Mouse (Mus musculus) splenic B cell, adult 2 months (primary cell): ENCODE data around the gene Apc2.
A peak's percentile ranks its signal among the peaks of the same experiment; 100 is the strongest.

Source experiments
- DNase-seq: peaks from one replicate; pipeline ENCODE4 v3.0.0-alpha.2; 2011; ENCODE audit warnings: low read depth, low spot score
- H3K27me3 ChIP-seq: 2 replicates; pipeline ENCODE4 v1.6.1; 2012; ENCODE audit warnings: mild to moderate bottlenecking, low read length, moderate library complexity, mixed read lengths; ENCODE audit not compliant: control insufficient read depth, poor library complexity, insufficient read depth, severe bottlenecking
- H3K36me3 ChIP-seq: 2 replicates; pipeline ENCODE4 v1.6.1; 2012; ENCODE audit warnings: mild to moderate bottlenecking, low read length, moderate library complexity, mixed read lengths; ENCODE audit not compliant: control insufficient read depth, poor library complexity, insufficient read depth, severe bottlenecking

The Apc2 gene

GRCm38 (mm10) chr10:80297526-80298133, 1.9 kb downstream of the Apc2 start:
- no peak for DNase-seq
- H3K27me3 ChIP-seq, result no peaks in the 10 kb centered on the region; the same call in none of the 2 replicates
- peaks cover 10% of the 10 kb centered on the region for H3K36me3 ChIP-seq

DNA sequence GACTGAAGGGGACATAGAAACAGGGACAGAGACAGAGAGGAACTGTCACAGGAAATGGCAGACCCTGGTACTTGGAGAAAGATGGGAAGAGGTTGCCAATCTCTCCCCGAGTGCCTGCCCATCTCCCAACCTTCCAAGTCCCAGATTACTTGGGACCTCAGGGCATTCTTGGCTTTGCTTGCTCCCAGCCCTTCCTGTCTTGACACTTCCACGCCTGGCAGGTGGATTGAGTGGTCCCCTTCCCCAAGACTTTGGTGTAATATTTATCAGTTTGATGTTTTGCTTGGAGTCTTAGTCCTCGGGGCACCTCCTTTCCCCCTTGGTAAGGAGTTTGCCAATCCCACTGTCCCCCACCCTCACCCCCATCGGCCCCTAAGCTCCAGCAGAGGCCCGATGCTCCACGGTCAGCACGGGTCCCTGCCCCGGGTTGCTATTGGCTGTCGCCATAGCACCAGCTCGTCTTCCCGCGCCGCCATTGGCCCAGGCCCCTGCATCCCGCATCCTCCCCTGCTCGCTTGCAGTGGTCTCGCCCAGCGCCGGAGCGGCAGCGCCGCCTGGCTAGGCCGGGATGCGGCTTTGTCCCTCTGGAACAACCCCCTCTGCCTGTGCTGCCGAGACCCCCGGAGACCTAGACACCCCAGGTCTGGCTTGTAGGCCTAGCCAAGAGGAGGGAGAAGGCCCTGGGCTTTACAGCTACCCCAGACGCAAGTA, 2.9 kb downstream of the Apc2 start:
- Histone ChIP-seq H3K36me3 (peaks cover 6% of the 10 kb centered on the region), H3K27me3 (no peaks in the 10 kb centered on the region; the same call in none of the 2 replicates)
- no peak for DNase-seq

- Histone ChIP-seq H3K36me3 (peaks cover 5% of the 10 kb centered on the region), H3K27me3 (no peaks in the 10 kb centered on the region; the same call in none of the 2 replicates)
- DNase-seq, result no peak
Observed at GRCm38 (mm10) chr10:80299301-80299700, 3.5 kb downstream of the Apc2 start.

DNA sequence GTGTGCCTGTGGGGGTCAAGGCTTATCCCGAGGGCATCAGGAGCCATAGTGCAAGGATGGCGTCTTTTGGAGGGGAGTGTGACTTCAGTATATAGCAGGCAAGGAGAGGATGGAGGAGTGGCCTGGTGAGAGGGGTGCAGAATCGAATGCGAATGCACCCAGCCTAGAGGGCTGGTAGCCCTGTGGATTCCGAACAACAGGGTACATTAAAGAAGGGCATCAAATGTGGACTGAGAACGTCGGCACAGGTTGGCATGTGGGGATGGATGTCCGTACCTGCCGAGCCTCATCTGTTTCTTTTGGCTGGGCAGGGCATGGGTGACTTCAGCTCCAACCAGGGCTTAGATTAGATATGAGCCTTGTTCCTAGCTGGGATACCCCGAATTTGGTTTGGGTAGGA, 4.0 kb downstream of the Apc2 start:
- DNase-seq, result no peak
- peaks cover under 1% of the 10 kb centered on the region; the same call in 1 of the 2 replicates for H3K36me3 ChIP-seq
- no peaks in the 10 kb centered on the region; the same call in none of the 2 replicates for H3K27me3 ChIP-seq

GRCm38 (mm10) chr10:80300672-80301181, 5.0 kb downstream of the Apc2 start:
- H3K27me3 ChIP-seq, result no peaks in the 10 kb centered on the region; the same call in none of the 2 replicates
- H3K36me3 ChIP-seq, result no peaks in the 10 kb centered on the region
- DNase-seq, result no peak

GRCm38 (mm10) chr10:80301256-80302081, 5.7 kb downstream of the Apc2 start:
- no peak for DNase-seq
- no peaks in the 10 kb centered on the region; the same call in none of the 2 replicates for H3K27me3 ChIP-seq
- no peaks in the 10 kb centered on the region for H3K36me3 ChIP-seq

DNA sequence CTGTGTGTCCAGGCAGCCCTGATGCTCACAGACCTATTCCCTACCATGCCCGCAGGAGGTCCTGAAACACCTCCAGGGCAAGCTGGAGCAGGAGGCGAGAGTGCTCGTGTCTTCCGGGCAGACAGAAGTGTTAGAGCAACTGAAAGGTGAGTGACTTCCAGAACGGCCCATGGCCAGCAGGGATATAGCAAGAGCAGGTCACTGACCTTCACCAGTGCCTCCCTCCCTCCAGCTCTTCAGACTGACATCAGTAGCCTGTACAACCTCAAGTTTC, 6.2 kb downstream of the Apc2 start:
- H3K27me3 ChIP-seq, result no peaks in the 10 kb centered on the region; the same call in none of the 2 replicates
- no peak for DNase-seq
- no peaks in the 10 kb centered on the region for H3K36me3 ChIP-seq

- DNase-seq, result no peak
- H3K36me3 ChIP-seq, result no peaks in the 10 kb centered on the region
- no peaks in the 10 kb centered on the region; the same call in none of the 2 replicates for H3K27me3 ChIP-seq
Observed at GRCm38 (mm10) chr10:80302471-80302881, 6.7 kb downstream of the Apc2 start.

- DNase-seq, result no peak
- Histone ChIP-seq H3K27me3 (no peaks in the 10 kb centered on the region; the same call in none of the 2 replicates), H3K36me3 (no peaks in the 10 kb centered on the region)
Observed at GRCm38 (mm10) chr10:80304458-80304857, 8.7 kb downstream of the Apc2 start.

DNA sequence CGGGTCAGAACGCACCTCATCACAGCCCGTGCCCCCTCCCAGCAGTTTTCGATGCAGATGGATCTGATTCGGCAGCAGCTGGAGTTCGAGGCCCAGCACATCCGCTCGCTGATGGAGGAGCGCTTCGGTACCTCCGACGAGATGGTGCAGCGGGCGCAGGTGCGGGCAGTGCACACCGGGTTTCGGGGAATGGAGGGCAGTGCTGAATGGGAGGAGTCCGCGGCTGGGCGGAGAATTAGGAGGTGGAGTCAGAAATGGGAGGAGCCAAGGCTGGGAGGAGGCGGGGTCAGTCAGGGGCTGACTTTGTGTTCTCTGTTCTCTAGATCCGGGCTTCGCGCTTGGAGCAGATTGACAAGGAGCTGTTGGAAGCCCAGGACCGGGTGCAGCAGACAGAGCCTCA, 9.1 kb downstream of the Apc2 start:
- no peaks in the 10 kb centered on the region for H3K36me3 ChIP-seq
- no peaks in the 10 kb centered on the region; the same call in none of the 2 replicates for H3K27me3 ChIP-seq
- peak; percentile 78 for DNase-seq

DNA sequence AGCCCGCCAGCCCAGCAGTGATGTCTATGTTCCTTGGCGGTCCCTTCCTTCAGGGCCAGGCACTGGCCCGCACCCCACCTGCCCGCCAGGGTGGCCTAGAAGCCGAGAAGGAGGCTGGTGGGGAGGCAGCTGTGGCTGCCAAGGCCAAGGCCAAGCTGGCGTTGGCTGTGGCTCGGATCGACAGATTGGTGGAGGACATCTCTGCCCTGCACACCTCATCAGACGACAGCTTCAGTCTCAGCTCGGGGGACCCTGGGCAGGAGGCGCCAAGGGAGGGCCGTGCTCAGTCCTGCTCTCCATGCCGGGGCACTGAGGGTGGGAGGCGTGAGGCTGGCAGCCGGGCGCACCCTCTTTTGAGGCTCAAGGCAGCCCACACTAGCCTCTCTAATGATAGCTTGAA, 15.8 kb downstream of the Apc2 start:
- DNase-seq, result no peak
- H3K27me3 ChIP-seq, result no peaks in the 10 kb centered on the region
- H3K36me3 ChIP-seq, result no peaks in the 10 kb centered on the region

DNA sequence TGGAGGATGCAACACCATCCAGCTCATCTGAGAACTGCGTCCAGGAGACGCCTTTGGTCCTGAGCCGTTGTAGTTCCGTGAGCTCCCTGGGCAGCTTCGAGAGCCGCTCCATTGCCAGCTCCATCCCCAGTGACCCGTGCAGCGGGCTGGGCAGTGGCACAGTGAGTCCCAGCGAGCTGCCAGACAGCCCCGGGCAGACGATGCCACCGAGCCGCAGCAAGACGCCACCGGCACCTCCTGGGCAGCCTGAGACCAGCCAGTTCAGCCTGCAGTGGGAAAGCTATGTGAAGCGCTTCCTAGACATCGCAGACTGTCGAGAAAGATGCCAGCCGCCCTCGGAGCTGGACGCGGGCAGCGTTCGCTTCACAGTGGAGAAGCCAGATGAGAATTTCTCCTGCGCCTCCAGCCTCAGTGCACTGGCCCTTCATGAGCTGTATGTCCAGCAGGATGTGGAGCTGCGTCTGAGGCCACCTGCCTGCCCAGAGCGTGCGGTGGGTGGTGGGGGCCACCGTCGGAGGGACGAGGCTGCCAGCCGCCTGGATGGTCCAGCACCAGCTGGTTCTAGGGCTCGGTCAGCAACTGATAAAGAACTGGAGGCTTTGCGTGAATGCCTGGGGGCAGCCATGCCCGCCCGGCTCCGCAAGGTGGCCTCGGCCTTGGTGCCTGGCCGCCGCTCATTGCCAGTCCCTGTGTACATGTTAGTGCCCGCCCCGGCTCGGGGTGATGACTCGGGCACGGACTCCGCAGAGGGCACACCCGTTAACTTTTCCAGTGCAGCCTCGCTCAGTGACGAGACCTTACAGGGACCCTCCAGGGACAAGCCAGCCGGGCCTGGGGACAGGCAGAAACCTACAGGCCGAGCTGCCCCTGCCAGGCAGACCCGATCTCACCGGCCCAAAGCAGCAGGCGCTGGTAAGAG, 17.1 kb downstream of the Apc2 start:
- H3K27me3 ChIP-seq, result no peaks in the 10 kb centered on the region
- no peaks in the 10 kb centered on the region; the same call in 1 of the 2 replicates for H3K36me3 ChIP-seq
- no peak for DNase-seq

- H3K27me3 ChIP-seq, result no peaks in the 10 kb centered on the region
- H3K36me3 ChIP-seq, result no peaks in the 10 kb centered on the region; the same call in 1 of the 2 replicates
- DNase-seq, result peak; percentile 67
Observed at GRCm38 (mm10) chr10:80313627-80314201, 17.9 kb downstream of the Apc2 start.
